Mouse (Mus musculus) lung, adult 2 months (tissue): ENCODE measurements around the gene Mcm2.

ENCODE experiments used
- CTCF ChIP-seq: fragments of 200-500 bp; IDR thresholded peaks from 2 replicates; pipeline ENCODE4 v1.5.1; 2011; ENCODE audit warnings: mild to moderate bottlenecking, low read length, control low read depth; ENCODE audit not compliant: insufficient read depth
- POLR2A ChIP-seq: fragments of 200-500 bp; IDR thresholded peaks from 2 replicates; pipeline ENCODE4 v1.6.1; 2011; ENCODE audit warnings: low read depth, mild to moderate bottlenecking, control low read depth, low read length, borderline replicate concordance; ENCODE audit errors: extremely low read depth

DNA sequence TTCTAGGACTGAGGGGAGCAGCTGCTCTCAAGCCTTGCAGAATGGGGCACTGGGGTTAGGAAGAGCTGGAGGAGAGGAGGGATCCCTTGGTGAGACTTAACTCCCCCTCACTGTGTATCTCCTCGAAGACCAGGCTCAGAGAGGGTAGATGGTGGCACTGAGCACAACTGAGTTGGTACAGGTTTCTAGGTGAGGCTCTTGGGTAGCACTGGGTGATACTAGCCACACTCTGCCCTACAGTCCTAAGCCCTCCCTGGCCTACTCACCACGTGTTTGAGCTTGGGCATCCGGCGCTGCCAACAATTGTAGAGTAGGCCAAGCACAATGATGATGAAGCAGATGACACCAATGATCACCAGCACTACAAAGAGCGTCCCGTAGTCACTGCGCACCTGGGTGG lies 55.3 kb downstream of the Mcm2 start:
- TF ChIP-seq CTCF (no peak), POLR2A (no peak)
